Mouse (Mus musculus): ENCODE measurements around the gene Agfg2. TPM values are rescaled to one million over a fixed set of nuclear protein-coding genes. Genes with fewer than 3 reads are reported as not detected.
A peak's percentile ranks its signal among the peaks of the same experiment; 100 is the strongest.

The Agfg2 gene
- polyA plus RNA-seq, 1 experiment from 2014 or later = 23.4 TPM

DNA sequence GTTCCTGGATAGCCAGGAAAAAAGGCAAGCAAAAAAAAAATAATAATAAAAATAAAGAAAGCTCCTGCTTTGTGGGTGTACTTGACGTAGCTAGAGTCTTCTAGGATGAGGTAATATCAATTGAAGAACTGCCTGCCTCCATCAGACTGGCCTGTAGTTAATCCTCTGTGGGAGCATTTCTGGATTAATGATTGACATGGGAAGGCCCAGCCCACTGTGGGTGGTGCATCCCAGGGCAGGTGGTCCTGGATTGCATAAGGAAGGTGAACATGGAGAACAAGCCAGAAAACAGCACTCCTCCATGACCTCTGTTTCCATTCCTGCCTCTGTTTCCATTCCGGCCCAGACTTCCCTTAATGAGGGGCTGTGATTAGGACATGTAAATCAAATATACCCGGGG lies 5.8 kb downstream of the Agfg2 start:
- WGBS = 83% methylated on average over 3 of the region's 3 CpGs
- H3K4me3 ChIP-seq = no peak overlapping the region

GRCm38 (mm10) chr5:137677859-137678258 lies 6.7 kb downstream of the Agfg2 start:
- peaks cover 20% of the 10 kb centered on the region for H3K36me3 ChIP-seq (ENCODE audit: poor library complexity, severe bottlenecking)
- H3K27me3 ChIP-seq = no peaks in the 10 kb centered on the region
- H3K4me2 ChIP-seq = no peak overlapping the region
- H3K9me3 ChIP-seq (replicated peaks) = no peaks in the 10 kb centered on the region
- WGBS = 95% methylated on average over 8 of the region's 8 CpGs
- no peak for ATAC-seq
- peaks cover 9% of the 10 kb centered on the region for H3K4me1 ChIP-seq
- H3K9ac ChIP-seq = no peak overlapping the region
- H3K4me3 ChIP-seq = no peak overlapping the region
- no peak overlapping the region for H3K27ac ChIP-seq

More for the DNA sequence above, 5.8 kb downstream of the Agfg2 start:
- Histone ChIP-seq H3K9ac (no peak overlapping the region), H3K27ac (no peak overlapping the region), H3K4me2 (no peak overlapping the region), H3K27me3 (no peaks in the 10 kb centered on the region), H3K4me1 (peaks cover 18% of the 10 kb centered on the region), H3K9me3 (replicated peaks) (no peaks in the 10 kb centered on the region), H3K36me3 (ENCODE audit: poor library complexity, severe bottlenecking) (peaks cover 20% of the 10 kb centered on the region)
- no peak for ATAC-seq

DNA sequence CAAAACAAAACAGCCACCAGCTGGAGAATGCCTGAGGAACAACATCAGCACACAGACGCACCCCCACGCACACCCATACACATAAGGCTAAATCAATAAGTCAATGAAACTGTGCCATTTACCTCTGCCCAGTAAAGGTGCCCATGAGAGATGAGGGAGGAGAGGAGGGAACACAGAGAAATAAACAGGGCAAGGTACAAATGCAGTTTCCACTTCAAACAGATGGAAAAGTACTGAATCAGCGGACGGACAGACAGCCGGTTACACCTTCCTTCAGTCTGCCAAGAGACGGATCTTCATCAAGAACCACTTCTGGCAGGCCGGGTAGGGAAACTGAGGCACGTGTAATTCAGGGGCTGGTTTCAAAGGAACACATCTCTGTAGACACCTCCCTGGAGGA lies 9.7 kb downstream of the Agfg2 start:
- WGBS = 98% methylated on average over 8 of the region's 8 CpGs
- peaks cover 5% of the 10 kb centered on the region; the same call in 1 of the 2 replicates for H3K4me1 ChIP-seq
- no peaks in the 10 kb centered on the region for H3K9me3 ChIP-seq (replicated peaks)
- peaks cover 20% of the 10 kb centered on the region for H3K36me3 ChIP-seq (ENCODE audit: poor library complexity, severe bottlenecking)
- no peak overlapping the region for H3K4me2 ChIP-seq
- H3K27ac ChIP-seq = no peak overlapping the region
- no peak overlapping the region for H3K4me3 ChIP-seq
- H3K27me3 ChIP-seq = no peaks in the 10 kb centered on the region
- ATAC-seq = no peak
- H3K9ac ChIP-seq = no peak overlapping the region

DNA sequence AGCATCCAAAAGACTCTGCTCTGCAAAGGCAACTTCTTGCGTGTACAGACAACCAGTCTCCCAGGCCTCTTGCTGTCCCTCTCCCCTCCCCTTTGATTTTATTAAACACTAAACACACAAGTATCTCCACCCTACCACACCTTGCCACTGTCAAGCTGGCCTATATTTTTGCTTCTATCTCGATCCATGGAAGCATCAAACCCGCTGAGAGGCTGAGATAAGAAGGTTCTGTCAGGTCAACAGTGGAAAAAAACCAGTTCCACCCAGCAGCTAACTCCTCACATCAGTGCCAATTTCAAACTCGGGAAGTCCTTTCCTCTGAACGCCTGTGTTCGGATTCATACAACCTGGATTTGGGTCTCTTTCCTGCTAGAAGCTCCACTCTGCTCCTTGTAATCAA lies 11.5 kb downstream of the Agfg2 start:
- WGBS = 93% methylated on average over 6 of the region's 6 CpGs

GRCm38 (mm10) chr5:137672361-137672760 lies 12.2 kb downstream of the Agfg2 start:
- H3K4me3 ChIP-seq = no peak overlapping the region
- no peak overlapping the region for H3K9ac ChIP-seq
- H3K4me2 ChIP-seq = no peak overlapping the region
- peaks cover 17% of the 10 kb centered on the region for H3K36me3 ChIP-seq (ENCODE audit: poor library complexity, severe bottlenecking)
- ATAC-seq = no peak
- no peaks in the 10 kb centered on the region for H3K9me3 ChIP-seq (replicated peaks)
- H3K27ac ChIP-seq = no peak overlapping the region
- peaks cover 5% of the 10 kb centered on the region; the same call in 1 of the 2 replicates for H3K4me1 ChIP-seq
- WGBS = 84% methylated on average over 5 of the region's 5 CpGs
- no peaks in the 10 kb centered on the region for H3K27me3 ChIP-seq

More for the DNA sequence above, 11.5 kb downstream of the Agfg2 start:
- H3K4me2 ChIP-seq = no peak overlapping the region
- H3K9me3 ChIP-seq (replicated peaks) = no peaks in the 10 kb centered on the region
- H3K4me1 ChIP-seq = peaks cover 5% of the 10 kb centered on the region; the same call in 1 of the 2 replicates
- H3K27ac ChIP-seq = no peak overlapping the region
- no peak overlapping the region for H3K9ac ChIP-seq
- H3K4me3 ChIP-seq = no peak overlapping the region
- no peaks in the 10 kb centered on the region for H3K27me3 ChIP-seq
- no peak for ATAC-seq
- peaks cover 11% of the 10 kb centered on the region; the same call in 1 of the 2 replicates for H3K36me3 ChIP-seq (ENCODE audit: poor library complexity, severe bottlenecking)

- no peaks in the 10 kb centered on the region for H3K27me3 ChIP-seq
- H3K36me3 ChIP-seq (ENCODE audit: poor library complexity, severe bottlenecking) = peaks cover 24% of the 10 kb centered on the region
- H3K27ac ChIP-seq = no peak overlapping the region; the same call in 1 of the 2 replicates
- H3K9ac ChIP-seq = no peak overlapping the region
- ATAC-seq = no peak
- 59% methylated on average over 9 of the region's 9 CpGs for WGBS
- H3K9me3 ChIP-seq (replicated peaks) = no peaks in the 10 kb centered on the region
- H3K4me3 ChIP-seq = no peak overlapping the region
- peaks cover 5% of the 10 kb centered on the region; the same call in 1 of the 2 replicates for H3K4me1 ChIP-seq
- no peak overlapping the region for H3K4me2 ChIP-seq
Observed at GRCm38 (mm10) chr5:137671443-137672240, 12.9 kb downstream of the Agfg2 start.

DNA sequence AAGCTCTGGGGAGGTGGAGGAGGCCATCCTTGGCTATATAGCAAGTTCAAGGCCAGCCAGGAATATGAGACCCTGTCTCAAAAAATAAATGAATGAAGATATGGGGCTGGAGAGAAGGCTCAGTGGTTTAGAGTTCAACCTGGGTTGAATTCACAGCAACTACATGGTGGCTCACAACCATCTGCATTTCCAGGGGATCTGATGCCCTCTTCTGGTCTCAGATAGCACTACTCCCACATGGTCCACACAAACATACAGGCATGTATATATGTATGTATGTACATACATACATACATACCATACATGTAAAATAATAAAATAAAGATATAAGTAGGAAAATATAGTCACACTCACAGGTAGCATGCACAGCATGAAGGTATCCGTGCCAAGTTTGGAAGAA lies 14.3 kb downstream of the Agfg2 start:
- H3K4me1 ChIP-seq = peaks cover 5% of the 10 kb centered on the region; the same call in 1 of the 2 replicates
- H3K27me3 ChIP-seq = no peaks in the 10 kb centered on the region
- H3K9me3 ChIP-seq (replicated peaks) = no peaks in the 10 kb centered on the region
- H3K9ac ChIP-seq = no peak overlapping the region
- H3K4me3 ChIP-seq = no peak overlapping the region
- 97% methylated on average over 1 of the region's 1 CpGs for WGBS
- no peak for ATAC-seq
- no peak overlapping the region for H3K27ac ChIP-seq
- H3K36me3 ChIP-seq (ENCODE audit: poor library complexity, severe bottlenecking) = peaks cover 33% of the 10 kb centered on the region
- H3K4me2 ChIP-seq = no peak overlapping the region

DNA sequence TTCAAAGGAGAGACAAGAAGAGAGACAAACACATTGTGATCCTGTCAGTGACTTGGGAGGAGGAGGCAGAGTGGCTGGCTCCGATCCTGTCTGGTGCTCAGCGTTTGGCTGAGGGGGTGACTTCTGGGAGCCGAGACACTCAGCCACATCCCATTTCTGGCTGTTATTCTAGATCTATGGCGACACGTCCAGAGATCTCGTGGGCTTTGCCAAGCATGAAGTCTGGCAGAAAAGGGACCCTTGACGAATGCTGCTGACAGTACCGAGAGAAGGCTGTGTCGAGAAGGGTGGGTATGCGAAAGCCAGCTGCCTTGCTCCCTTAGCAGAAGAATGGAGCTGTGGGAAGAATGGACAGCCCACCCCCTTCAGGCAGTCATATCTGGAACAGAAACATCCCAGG lies 15.6 kb downstream of the Agfg2 start:
- Histone ChIP-seq H3K27ac (no peak overlapping the region), H3K9me3 (replicated peaks) (no peaks in the 10 kb centered on the region), H3K4me1 (peaks cover 5% of the 10 kb centered on the region; the same call in 1 of the 2 replicates), H3K4me2 (no peak overlapping the region), H3K27me3 (no peaks in the 10 kb centered on the region), H3K4me3 (no peak overlapping the region), H3K9ac (no peak overlapping the region), H3K36me3 (ENCODE audit: poor library complexity, severe bottlenecking) (peaks cover 40% of the 10 kb centered on the region)
- WGBS = 85% methylated on average over 10 of the region's 10 CpGs
- ATAC-seq = no peak

GRCm38 (mm10) chr5:137663057-137663456 lies 21.5 kb downstream of the Agfg2 start:
- no peak for ATAC-seq
- Histone ChIP-seq H3K4me1 (no peaks in the 10 kb centered on the region), H3K9ac (no peak overlapping the region), H3K9me3 (replicated peaks) (no peaks in the 10 kb centered on the region), H3K36me3 (ENCODE audit: poor library complexity, severe bottlenecking) (peaks cover 97% of the 10 kb centered on the region), H3K27me3 (no peaks in the 10 kb centered on the region), H3K27ac (no peak overlapping the region), H3K4me3 (no peak overlapping the region), H3K4me2 (no peak overlapping the region)
- 69% methylated on average over 9 of the region's 9 CpGs for WGBS

DNA sequence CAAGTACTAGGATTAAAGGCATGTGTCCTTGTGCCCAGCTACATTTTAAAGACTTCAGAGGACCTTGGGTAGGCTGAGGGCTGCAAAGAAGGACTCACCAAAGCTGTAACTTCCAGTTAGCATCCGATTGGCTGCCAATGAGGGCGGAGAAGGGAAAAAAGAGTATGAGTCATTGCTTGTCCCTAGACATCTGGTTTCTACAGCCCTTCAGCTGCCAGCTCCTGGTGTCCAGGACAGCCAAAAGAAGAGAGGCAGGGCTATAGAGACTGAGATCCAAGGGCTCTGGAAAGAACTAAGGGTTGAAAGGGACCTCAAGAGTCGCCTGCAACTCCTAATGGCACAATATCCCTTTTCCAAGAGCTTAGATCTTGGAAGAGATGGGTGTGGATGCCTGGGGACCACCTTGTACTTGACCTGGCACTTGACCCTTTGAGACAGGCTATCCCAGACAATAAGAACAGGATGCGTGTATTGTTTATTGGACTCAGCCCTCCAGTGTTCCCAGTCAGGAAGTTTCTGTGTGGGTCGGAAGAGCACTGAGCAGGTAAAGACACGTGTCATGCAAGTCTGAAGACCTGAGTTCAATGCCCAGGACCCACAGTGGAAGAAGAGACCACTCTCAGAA lies 24.4 kb downstream of the Agfg2 start:
- H3K9ac ChIP-seq = no peak overlapping the region
- no peak for ATAC-seq
- 94% methylated on average over 6 of the region's 6 CpGs for WGBS
- no peaks in the 10 kb centered on the region for H3K4me1 ChIP-seq
- no peak overlapping the region for H3K27ac ChIP-seq
- no peak overlapping the region for H3K4me2 ChIP-seq
- no peaks in the 10 kb centered on the region for H3K9me3 ChIP-seq (replicated peaks)
- no peak overlapping the region for H3K4me3 ChIP-seq
- peaks cover 79% of the 10 kb centered on the region for H3K36me3 ChIP-seq (ENCODE audit: poor library complexity, severe bottlenecking)
- H3K27me3 ChIP-seq = no peaks in the 10 kb centered on the region

DNA sequence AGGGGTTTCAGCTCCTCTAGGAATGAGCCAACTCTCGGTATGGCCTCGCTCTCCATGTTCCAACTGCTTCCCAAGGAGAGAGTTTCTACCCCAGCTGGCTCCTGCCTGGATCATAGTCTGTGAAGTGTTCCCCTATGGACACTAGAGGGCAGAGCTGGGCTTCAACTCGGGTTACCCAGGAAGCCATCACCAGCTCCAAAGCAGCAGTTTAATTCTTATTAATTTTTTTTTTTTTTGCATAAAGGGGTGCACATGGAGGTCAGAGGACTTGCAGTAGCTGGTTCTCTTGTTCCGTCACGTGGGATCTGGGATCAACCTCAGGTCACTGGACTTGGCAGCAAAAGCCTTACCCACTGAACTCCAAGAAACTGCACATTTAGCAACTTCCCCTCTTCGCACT lies 27.5 kb downstream of the Agfg2 start:
- Histone ChIP-seq H3K9ac (no peak overlapping the region), H3K4me3 (no peak overlapping the region), H3K36me3 (ENCODE audit: poor library complexity, severe bottlenecking) (peaks cover 75% of the 10 kb centered on the region), H3K4me1 (no peaks in the 10 kb centered on the region), H3K27ac (0 out of 2 replicates have a peak overlapping the region, but pooled peaks have one; percentile 20), H3K4me2 (no peak overlapping the region), H3K9me3 (replicated peaks) (no peaks in the 10 kb centered on the region), H3K27me3 (no peaks in the 10 kb centered on the region)
- ATAC-seq = peak; percentile 85
- WGBS = 34% methylated on average over 6 of the region's 6 CpGs

GRCm38 (mm10) chr5:137654746-137655145 lies 29.8 kb downstream of the Agfg2 start:
- no peak overlapping the region for H3K4me3 ChIP-seq
- no peaks in the 10 kb centered on the region for H3K27me3 ChIP-seq
- H3K27ac ChIP-seq = no peak overlapping the region
- H3K4me1 ChIP-seq = peaks cover 5% of the 10 kb centered on the region
- WGBS = 84% methylated on average over 7 of the region's 7 CpGs
- no peak for ATAC-seq
- peaks cover 66% of the 10 kb centered on the region for H3K36me3 ChIP-seq (ENCODE audit: poor library complexity, severe bottlenecking)
- H3K9ac ChIP-seq = no peak overlapping the region
- H3K4me2 ChIP-seq = no peak overlapping the region
- H3K9me3 ChIP-seq (replicated peaks) = no peaks in the 10 kb centered on the region

All from forebrain, embryonic 13.5 days (tissue).